Mouse (Mus musculus) MEL (cell line): ENCODE measurements around the gene Cfap58. TPM values are rescaled to one million over a fixed set of nuclear protein-coding genes. Genes with fewer than 3 reads are reported as not detected.

Experiments used
- DNase-seq: peaks from one replicate; pipeline ENCODE4 v3.0.0; 2011; ENCODE audit warnings: low read depth, low spot score
- H3K27ac ChIP-seq: 2 replicates; pipeline ENCODE4 v1.5.1; 2012; ENCODE audit warnings: low read depth, mild to moderate bottlenecking, control low read depth, low read length, moderate library complexity; ENCODE audit not compliant: control insufficient read depth
- H3K27me3 ChIP-seq, 2 experiments: fragments of 150-350 bp in 1 of 2; sonication (generic) in 1 of 2; 2 replicates each; pipeline ENCODE4 v1.6.1; 2012; ENCODE audit warnings: low read length in 2 of 2, mild to moderate bottlenecking in 2 of 2, improper control_type of control experiment in 1 of 2, moderate library complexity in 1 of 2; ENCODE audit not compliant: insufficient read depth in 2 of 2, control insufficient read depth in 1 of 2
- H3K36me3 ChIP-seq, 2 experiments: 2 replicates each; pipeline ENCODE4 v1.6.1; 2012 to 2014; ENCODE audit warnings: low read length in 2 of 2, improper control_type of control experiment in 1 of 2, inconsistent platforms in 1 of 2, mild to moderate bottlenecking in 1 of 2; ENCODE audit not compliant: insufficient read depth in 2 of 2, control insufficient read depth in 1 of 2
- H3K4me1 ChIP-seq, 2 experiments: fragments of 150-350 bp in 1 of 2; sonication (generic) in 1 of 2; 2 replicates each; pipeline ENCODE4 v1.6.1; 2012; ENCODE audit warnings: low read length in 2 of 2, improper control_type of control experiment in 1 of 2, mild to moderate bottlenecking in 1 of 2; ENCODE audit not compliant: insufficient read depth in 2 of 2, control insufficient read depth in 1 of 2
- H3K4me3 ChIP-seq, 2 experiments: fragments of 150-350 bp in 1 of 2; sonication (generic) in 1 of 2; 2 replicates each; pipeline ENCODE4 v1.5.1; 2012; ENCODE audit warnings: low read depth in 2 of 2, low read length in 2 of 2, mild to moderate bottlenecking in 2 of 2, moderate library complexity in 2 of 2, control low read depth in 1 of 2, improper control_type of control experiment in 1 of 2; ENCODE audit not compliant: control insufficient read depth in 1 of 2, insufficient read depth in 1 of 2
- H3K79me2 ChIP-seq: 2 replicates; pipeline ENCODE4 v1.6.1; 2012; ENCODE audit warnings: mild to moderate bottlenecking, low read length, moderate library complexity; ENCODE audit not compliant: control insufficient read depth, poor library complexity, insufficient read depth
- H3K9ac ChIP-seq: 2 replicates; pipeline ENCODE4 v1.6.1; 2012; ENCODE audit warnings: low read depth, mild to moderate bottlenecking, control low read depth, low read length, moderate library complexity; ENCODE audit not compliant: control insufficient read depth, poor library complexity, severe bottlenecking
- H3K9me3 ChIP-seq: fragments of 150-350 bp; sonication (generic); replicated peaks from 2 replicates; pipeline ENCODE4 v1.6.1; 2012; ENCODE audit warnings: mild to moderate bottlenecking, low read length, improper control_type of control experiment, moderate library complexity; ENCODE audit not compliant: insufficient read depth
- BHLHE40 ChIP-seq: IDR thresholded peaks from 2 replicates; pipeline ENCODE4 v1.6.1; 2012; ENCODE audit warnings: low read depth, mild to moderate bottlenecking, inconsistent platforms, low read length, improper control_type of control experiment, borderline replicate concordance
- CHD1 ChIP-seq: IDR thresholded peaks from 2 replicates; pipeline ENCODE4 v1.6.1; 2012; ENCODE audit warnings: low read depth, mild to moderate bottlenecking, inconsistent platforms, low read length, improper control_type of control experiment
- CTCF ChIP-seq, 3 experiments: IDR thresholded peaks in 2 of 3; conservative IDR thresholded peaks in 1 of 3; 2 replicates each; pipeline ENCODE4 v1.5.1; 2011 to 2012; ENCODE audit warnings: low read length in 3 of 3, low read depth in 2 of 3, mild to moderate bottlenecking in 2 of 3, improper control_type of control experiment in 1 of 3, inconsistent platforms in 1 of 3, mixed read lengths in 1 of 3, moderate library complexity in 1 of 3; ENCODE audit not compliant: control insufficient read depth in 1 of 3, insufficient read depth in 1 of 3, poor library complexity in 1 of 3, severe bottlenecking in 1 of 3
- GABPA ChIP-seq: IDR thresholded peaks from 2 replicates; pipeline ENCODE4 v1.6.1; 2012; ENCODE audit warnings: low read depth, mild to moderate bottlenecking, inconsistent platforms, low read length, improper control_type of control experiment, moderate library complexity
- GATA1 ChIP-seq: IDR thresholded peaks from 2 replicates; pipeline ENCODE4 v1.6.1; 2011; ENCODE audit warnings: low read depth, low read length, improper control_type of control experiment
- MAX ChIP-seq: IDR thresholded peaks from 2 replicates; pipeline ENCODE4 v1.6.1; 2011; ENCODE audit warnings: low read length, improper control_type of control experiment
- MEF2A ChIP-seq: IDR thresholded peaks from 2 replicates; pipeline ENCODE4 v1.6.1; 2014; ENCODE audit warnings: low read depth, mild to moderate bottlenecking, inconsistent platforms, low read length, improper control_type of control experiment; ENCODE audit not compliant: poor library complexity, insufficient replicate concordance, severe bottlenecking; ENCODE audit errors: extremely low read depth
- MXI1 ChIP-seq: IDR thresholded peaks from 2 replicates; pipeline ENCODE4 v1.6.1; 2011; ENCODE audit warnings: mild to moderate bottlenecking, low read depth, low read length, improper control_type of control experiment
- POLR2A ChIP-seq, 2 experiments: IDR thresholded peaks; 2 replicates each; pipeline ENCODE4 v1.6.1; 2011 to 2012; ENCODE audit warnings: low read length in 2 of 2, mild to moderate bottlenecking in 2 of 2, control low read depth in 1 of 2, improper control_type of control experiment in 1 of 2, low read depth in 1 of 2, moderate library complexity in 1 of 2; ENCODE audit not compliant: control insufficient read depth in 1 of 2, insufficient read depth in 1 of 2, poor library complexity in 1 of 2
- RAD21 ChIP-seq: IDR thresholded peaks from 2 replicates; pipeline ENCODE4 v1.6.1; 2011; ENCODE audit warnings: mild to moderate bottlenecking, low read depth, low read length, improper control_type of control experiment
- RCOR1 ChIP-seq: IDR thresholded peaks from 2 replicates; pipeline ENCODE4 v1.6.1; 2012; ENCODE audit warnings: low read depth, mild to moderate bottlenecking, inconsistent platforms, low read length, improper control_type of control experiment
- SIN3A ChIP-seq: IDR thresholded peaks from 2 replicates; pipeline ENCODE4 v1.6.1; 2012; ENCODE audit warnings: low read length, improper control_type of control experiment, inconsistent platforms
- SMC3 ChIP-seq: IDR thresholded peaks from 2 replicates; pipeline ENCODE4 v1.6.1; 2011; ENCODE audit warnings: low read depth, low read length, improper control_type of control experiment
- TBP ChIP-seq: IDR thresholded peaks from 2 replicates; pipeline ENCODE4 v1.8.0; 2011; ENCODE audit warnings: low read depth, low read length, improper control_type of control experiment
- USF1 ChIP-seq: IDR thresholded peaks from 2 replicates; pipeline ENCODE4 v1.6.1; 2014; ENCODE audit warnings: low read depth, mild to moderate bottlenecking, inconsistent platforms, low read length, improper control_type of control experiment, moderate library complexity
- ZC3H11A ChIP-seq: IDR thresholded peaks from 2 replicates; pipeline ENCODE4 v1.6.1; 2012; ENCODE audit warnings: low read depth, mild to moderate bottlenecking, inconsistent platforms, low read length, improper control_type of control experiment
- ZKSCAN1 ChIP-seq: IDR thresholded peaks from 2 replicates; pipeline ENCODE4 v1.6.1; 2012; ENCODE audit warnings: low read depth, mild to moderate bottlenecking, inconsistent platforms, low read length, improper control_type of control experiment, moderate library complexity
- ZMIZ1 ChIP-seq: IDR thresholded peaks from 2 replicates; pipeline ENCODE4 v1.6.1; 2012; ENCODE audit warnings: low read depth, mild to moderate bottlenecking, inconsistent platforms, low read length, improper control_type of control experiment, moderate library complexity
- polyA plus RNA-seq, 2 experiments: library from polyadenylated mRNA; stranded (reverse) in 1 of 2; unstranded in 1 of 2; fragments of >175 nt in 1 of 2; fragments of >200 nt in 1 of 2; gene quantifications; 2 replicates each; pipeline versions ENCODE4 v1.2.1 to v1.2.4; 2012; ENCODE audit warnings: low replicate concordance in 2 of 2, low read depth in 1 of 2; ENCODE audit not compliant: insufficient read length in 2 of 2, insufficient read depth in 1 of 2, missing spikeins in 1 of 2
- total RNA-seq: library from RNA; depleted of rRNA; stranded (reverse); fragments of 300-350 nt; gene quantifications from 2 replicates; pipeline ENCODE4 v1.2.3, GENCODE M21; 2012

Gene Cfap58
- total and polyA plus RNA-seq, 3 experiments, result not detected

DNA sequence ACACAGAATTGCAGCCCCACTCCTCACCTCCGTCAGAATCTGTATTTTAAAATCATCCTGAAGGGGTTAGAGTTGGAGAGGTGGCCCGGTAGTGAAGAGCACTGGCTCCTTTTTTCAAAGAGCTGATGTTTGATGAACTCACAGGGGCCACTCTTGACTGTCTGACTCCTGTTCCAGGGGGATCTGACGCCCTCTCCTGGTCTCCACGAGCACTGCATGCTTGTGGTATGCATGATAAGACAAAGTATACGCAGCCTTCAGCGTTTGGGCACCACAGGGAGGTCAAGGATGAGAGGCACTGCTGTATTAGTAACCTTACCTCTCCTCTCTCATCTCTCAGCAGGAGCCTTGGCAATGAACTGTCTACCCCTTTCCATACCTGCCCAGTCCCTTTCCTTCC lies 37.5 kb upstream of the Cfap58 start:
- peak overlapping the region; percentile 86 for H3K27ac ChIP-seq
- TF ChIP-seq SIN3A (peak; percentile 36; the same call in 1 of the 2 replicates), USF1 (no peak), MEF2A (no peak), MXI1 (peak; percentile 40; the same call in 1 of the 2 replicates), POLR2A (IDR thresholded peaks at IDR 0.05; ENCODE audit: control insufficient read depth in 1 of 2, insufficient read depth in 1 of 2, low read depth in 1 of 2, low read length in 2 of 2, poor library complexity in 1 of 2) (0 out of 4 replicates have a peak, but pooled peaks of 1 of the 2 experiments have one; percentile 21), BHLHE40 (0 out of 2 replicates have a peak, but pooled peaks have one; percentile 31), RCOR1 (peak; percentile 45; the same call in 1 of the 2 replicates), CTCF (IDR thresholded peaks at IDR 0.05 in 2 of 3, conservative IDR thresholded peaks at IDR 0.05 in 1 of 3; ENCODE audit: control insufficient read depth in 1 of 3, insufficient read depth in 1 of 3, low read depth in 2 of 3, low read length in 3 of 3, poor library complexity in 1 of 3, severe bottlenecking in 1 of 3) (peak; percentile 77 to 84 (median 79)), RAD21 (peak; percentile 31), GATA1 (peak; percentile 31; the same call in 1 of the 2 replicates), ZC3H11A (peak; percentile 26; the same call in 1 of the 2 replicates), TBP (no peak), SMC3 (peak; percentile 48), MAX (0 out of 2 replicates have a peak, but pooled peaks have one; percentile 16), GABPA (peak; percentile 47; the same call in 1 of the 2 replicates)
- peak overlapping the region; percentile 23; the same call in 1 of the 2 replicates for H3K9ac ChIP-seq
- H3K9me3 ChIP-seq, result no peaks in the 10 kb centered on the region
- peaks cover 14 to 37% of the 10 kb centered on the region in 2 experiments for H3K4me1 ChIP-seq
- H3K79me2 ChIP-seq, result peaks cover 21% of the 10 kb centered on the region
- H3K36me3 ChIP-seq, result peaks cover 0 to 36% of the 10 kb centered on the region in 2 experiments; a peak in 3 of 4 replicates
- DNase-seq, result peak; percentile 78
- no peaks in the 10 kb centered on the region for H3K27me3 ChIP-seq
- no peak overlapping the region; a peak in 1 of 4 replicates for H3K4me3 ChIP-seq

DNA sequence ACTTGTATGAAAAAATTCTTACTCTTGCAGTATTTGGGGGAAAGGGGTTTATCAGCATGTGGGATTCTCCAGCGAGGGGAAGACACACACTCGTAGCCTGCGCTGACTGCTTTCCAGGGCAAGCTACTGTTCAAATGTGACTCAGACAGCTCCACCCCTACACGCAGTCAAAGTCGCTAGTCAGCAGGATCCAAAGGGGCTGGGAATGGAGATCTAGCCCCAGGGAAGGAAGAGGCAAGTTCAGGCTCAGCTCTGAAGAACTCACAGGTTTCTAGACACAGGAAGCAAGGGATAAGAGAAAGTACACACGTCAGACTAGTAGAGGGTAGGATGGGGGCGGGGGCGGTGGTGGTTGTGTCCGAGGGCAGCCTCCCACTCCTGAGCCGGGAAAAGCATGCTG lies 36.9 kb upstream of the Cfap58 start:
- Histone ChIP-seq H3K27ac (peak overlapping the region; percentile 86), H3K79me2 (peaks cover 23% of the 10 kb centered on the region), H3K36me3 (peaks cover 0 to 40% of the 10 kb centered on the region in 2 experiments; a peak in 3 of 4 replicates), H3K27me3 (no peaks in the 10 kb centered on the region), H3K4me1 (peaks cover 16 to 42% of the 10 kb centered on the region in 2 experiments), H3K9ac (no peak overlapping the region), H3K4me3 (no peak overlapping the region), H3K9me3 (no peaks in the 10 kb centered on the region)
- peak; percentile 30 for DNase-seq
- TF ChIP-seq MEF2A (no peak), ZKSCAN1 (no peak), MXI1 (no peak), ZMIZ1 (no peak), USF1 (no peak), ZC3H11A (no peak), RAD21 (no peak), CHD1 (no peak)
